Mouse (Mus musculus) macrophage (primary cell): ENCODE data around the gene Cnpy2. TPM values are rescaled to one million over a fixed set of nuclear protein-coding genes. Genes with fewer than 3 reads are reported as not detected.
A peak's percentile ranks its signal among the peaks of the same experiment; 100 is the strongest.
"Not testable (repeated sequence)": the region's sequence is repeated elsewhere in the genome, so short reads cannot be mapped to it uniquely, and the experiment has no call there.

Experiments
- H3K27ac ChIP-seq: fragments of 350-480 bp; formaldehyde crosslinking; 2 replicates; pipeline ENCODE4 v1.9.0; 2021
- H3K36me3 ChIP-seq: fragments of 350-480 bp; formaldehyde crosslinking; 2 replicates; pipeline ENCODE4 v1.9.0; 2021; ENCODE audit errors: inconsistent target
- H3K4me3 ChIP-seq: fragments of 350-480 bp; formaldehyde crosslinking; 2 replicates; pipeline ENCODE4 v1.9.0; 2021; ENCODE audit errors: inconsistent target
- H3K79me2 ChIP-seq: fragments of 350-480 bp; formaldehyde crosslinking; 2 replicates; pipeline ENCODE4 v1.9.0; 2021; ENCODE audit errors: inconsistent target
- WGBS: methylation state at CpG from one replicate; pipeline ENCODE4 v1.1.7; 2026; ENCODE audit warnings: inconsistent platforms; ENCODE audit not compliant: missing documents; 5-methylcytosine and 5-hydroxymethylcytosine counted together
- polyA plus RNA-seq: library from polyadenylated mRNA; stranded (reverse); fragments of 250-400 nt; gene quantifications from 3 replicates; pipeline ENCODE4 v1.2.4, GENCODE M21; 2018; ENCODE audit warnings: inconsistent platforms

Gene Cnpy2
- polyA plus RNA-seq, 1 experiment from 2014 or later, result 112 TPM

DNA sequence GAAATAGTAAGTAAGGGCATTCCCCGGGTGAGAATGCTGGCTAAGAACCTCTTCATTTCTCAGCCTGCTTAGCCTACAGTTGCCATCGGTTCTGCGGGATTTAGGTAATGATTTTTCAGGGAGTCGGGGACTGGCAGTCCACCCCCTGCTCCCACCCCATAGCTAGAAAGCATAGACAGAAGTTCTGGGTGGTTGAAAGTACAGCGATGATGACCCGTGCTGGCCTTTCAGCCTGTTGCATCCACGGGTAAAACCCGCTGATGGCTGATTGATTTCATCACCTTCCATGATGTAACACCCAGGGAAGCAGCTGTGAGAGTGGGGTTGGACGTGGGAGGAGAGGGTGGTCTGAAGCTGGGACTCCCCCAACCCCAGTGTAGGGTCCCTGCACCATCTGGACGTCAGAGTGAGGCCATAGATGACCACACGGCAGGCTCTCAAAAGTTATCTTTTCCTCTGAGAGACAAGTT, 23.5 kb upstream of the Cnpy2 start, which contains the start of gene Il23a:
Il23a (minus strand) TSS at position 51 of the 470 bp plus-strand sequence.
- Histone ChIP-seq H3K27ac (peak within 1 kb of the TSS; percentile 37; the same call in 1 of the 2 replicates), H3K79me2 (no peaks in the 10 kb centered on the region), H3K4me3 (no peak within 1 kb of the TSS), H3K36me3 (no peaks in the 10 kb centered on the region)
- 47% methylated on average over 11 of the region's 11 CpGs for WGBS

DNA sequence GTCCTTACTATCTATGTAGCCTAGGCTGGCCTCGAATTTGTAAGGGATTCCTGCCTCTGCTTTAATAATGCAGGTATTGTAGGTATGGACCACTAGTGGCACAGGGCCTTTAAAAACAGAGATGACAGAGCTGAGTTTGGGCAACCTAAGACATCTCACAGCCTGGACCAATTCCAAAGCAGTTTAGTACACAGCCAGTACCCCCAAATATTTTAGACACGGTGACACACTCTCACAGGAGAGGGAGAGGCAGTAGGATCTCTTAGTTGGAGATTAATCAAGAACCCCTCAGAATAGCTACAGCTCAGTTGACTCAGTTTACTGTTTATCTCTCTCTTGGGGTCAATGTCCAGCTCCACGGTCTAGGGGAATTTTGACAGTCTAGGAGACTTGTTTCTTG, 19.9 kb upstream of the Cnpy2 start:
- H3K79me2 ChIP-seq, result no peaks in the 10 kb centered on the region
- 25% methylated on average over 3 of the region's 3 CpGs for WGBS
- peak overlapping the region; percentile 87 for H3K4me3 ChIP-seq
- peak overlapping the region; percentile 94 for H3K27ac ChIP-seq
- no peaks in the 10 kb centered on the region for H3K36me3 ChIP-seq

DNA sequence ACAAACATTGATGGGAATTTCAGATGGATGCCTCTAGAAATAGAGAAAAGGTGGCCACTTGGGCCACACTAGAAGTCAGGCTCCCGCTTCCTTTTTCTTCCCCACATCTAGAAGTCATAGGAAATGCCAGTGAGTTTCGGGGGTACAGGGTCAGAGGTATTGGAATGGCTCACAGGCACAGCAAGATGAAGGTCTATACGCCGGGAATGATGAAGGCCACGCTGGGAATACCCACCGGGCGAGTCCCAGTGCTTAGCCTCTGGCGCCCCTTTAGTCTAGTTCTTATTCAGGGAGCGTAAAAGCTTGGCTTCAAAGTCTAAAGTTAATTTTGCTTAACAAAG, 19.5 kb upstream of the Cnpy2 start:
- Histone ChIP-seq H3K27ac (peak overlapping the region; percentile 94), H3K36me3 (no peaks in the 10 kb centered on the region), H3K79me2 (no peaks in the 10 kb centered on the region), H3K4me3 (peak overlapping the region; percentile 87)
- WGBS, result 0% methylated on average over 9 of the region's 9 CpGs

DNA sequence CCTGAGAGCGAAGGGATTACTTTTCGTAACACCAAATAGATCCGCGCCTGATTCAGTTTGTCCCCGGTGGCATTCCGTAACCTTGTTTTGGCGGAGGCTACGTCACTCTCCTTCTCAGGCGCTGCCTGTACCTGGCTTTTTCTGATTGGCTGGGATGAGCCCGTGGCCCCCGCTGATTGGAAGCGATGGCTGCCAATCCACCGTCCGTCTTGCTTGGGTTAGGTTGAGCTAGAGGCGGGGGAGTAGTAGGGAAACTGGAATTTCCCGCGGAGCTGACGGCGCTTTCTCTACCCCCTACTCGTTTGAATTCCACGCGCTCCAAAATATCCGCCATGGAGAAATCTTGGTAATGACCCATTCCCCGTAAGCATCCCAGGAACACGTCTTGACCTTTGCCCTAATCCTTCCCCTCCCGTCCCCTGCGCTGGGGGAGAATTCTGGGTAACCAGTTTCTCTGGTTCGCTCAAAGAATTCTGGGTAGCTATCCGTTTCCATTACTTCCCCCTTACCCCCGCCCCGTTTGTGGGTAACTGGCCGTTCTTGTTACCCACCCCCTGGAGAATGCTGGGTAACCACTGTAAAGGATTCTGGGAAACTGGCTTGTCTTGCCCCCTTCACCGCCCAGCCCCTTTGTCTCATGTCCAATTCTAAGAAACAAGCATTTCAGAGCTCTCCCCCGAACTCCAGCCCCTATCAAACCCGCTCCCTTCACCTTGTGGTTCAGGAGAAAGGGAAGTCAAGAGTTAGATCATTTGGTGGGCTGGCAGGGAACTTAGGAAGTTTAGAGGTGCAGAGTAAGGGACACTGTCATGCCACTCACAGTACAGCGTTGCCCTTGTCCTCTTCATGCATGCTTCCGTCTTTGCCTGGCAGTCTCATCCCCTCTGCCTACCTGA, 18.9 kb upstream of the Cnpy2 start, which contains the start of gene Pan2:
Pan2 (plus strand) TSS at position 210 of the 896 bp plus-strand sequence.
- Histone ChIP-seq H3K4me3 (peak within 1 kb of the TSS; percentile 87), H3K79me2 (no peaks in the 10 kb centered on the region), H3K36me3 (no peaks in the 10 kb centered on the region), H3K27ac (peak within 1 kb of the TSS; percentile 94)
- 2% methylated on average over 37 of the region's 37 CpGs for WGBS

DNA sequence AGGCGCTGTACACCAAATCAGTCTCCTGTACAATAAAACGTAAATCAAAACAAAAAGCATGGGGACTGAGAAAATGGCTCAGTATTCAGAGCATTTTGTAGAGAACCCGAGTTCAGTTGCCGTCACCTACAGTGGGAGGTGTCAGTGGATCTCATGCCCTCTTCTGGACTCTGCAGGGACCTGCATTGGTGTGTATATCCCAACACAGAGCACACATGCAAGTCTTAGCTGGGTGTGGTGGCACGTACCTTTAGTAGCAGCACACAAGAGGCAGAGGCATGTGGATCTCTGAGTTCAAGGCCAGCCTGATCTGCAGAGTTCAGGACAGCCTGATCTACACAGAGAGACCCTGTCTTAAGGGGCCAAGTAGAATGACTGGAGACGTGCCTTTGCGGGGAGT, 12.6 kb upstream of the Cnpy2 start:
- H3K79me2 ChIP-seq, result no peaks in the 10 kb centered on the region
- H3K36me3 ChIP-seq, result peaks cover 16% of the 10 kb centered on the region; the same call in 1 of the 2 replicates
- 89% methylated on average over 7 of the region's 7 CpGs for WGBS
- no peak overlapping the region for H3K4me3 ChIP-seq
- H3K27ac ChIP-seq, result no peak overlapping the region

DNA sequence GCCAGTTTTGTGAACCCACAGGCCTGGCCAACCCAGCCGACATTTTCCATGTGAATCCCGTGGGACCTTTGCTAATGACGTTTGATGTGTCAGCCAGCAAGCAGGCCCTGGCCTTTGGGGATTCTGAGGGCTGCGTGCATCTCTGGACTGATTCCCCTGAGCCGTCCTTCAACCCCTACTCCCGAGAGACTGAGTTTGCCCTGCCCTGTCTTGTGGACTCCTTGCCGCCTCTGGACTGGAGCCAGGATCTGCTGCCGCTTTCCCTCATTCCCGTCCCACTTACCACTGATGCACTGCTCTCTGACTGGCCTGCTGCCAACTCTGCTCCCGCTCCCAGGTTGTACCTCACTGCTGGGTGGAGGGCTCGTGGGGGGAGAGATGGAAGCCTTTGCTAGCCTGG, 12.1 kb upstream of the Cnpy2 start:
- no peaks in the 10 kb centered on the region for H3K79me2 ChIP-seq
- WGBS, result 93% methylated on average over 11 of the region's 11 CpGs
- H3K4me3 ChIP-seq, result no peak overlapping the region
- H3K27ac ChIP-seq, result no peak overlapping the region
- peaks cover 19% of the 10 kb centered on the region; the same call in 1 of the 2 replicates for H3K36me3 ChIP-seq

DNA sequence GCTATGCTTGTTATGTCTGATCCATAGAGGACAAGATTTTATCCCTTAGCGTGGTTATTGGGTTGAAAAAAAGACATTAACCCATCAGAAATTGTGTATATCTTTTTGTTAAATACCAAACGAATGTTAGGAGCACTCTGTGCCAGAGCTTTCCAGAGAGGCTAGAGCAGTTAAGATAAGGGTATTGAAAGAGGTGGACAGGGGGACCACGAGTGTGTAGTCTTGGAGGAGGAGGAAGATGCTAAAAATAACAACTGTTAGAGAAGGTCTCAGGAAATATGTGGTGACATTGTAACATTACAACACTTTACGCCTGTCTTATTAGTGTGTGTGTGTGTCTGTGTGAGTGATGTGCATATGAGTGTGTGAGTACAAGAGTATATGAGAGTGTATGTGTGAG, 11.4 kb upstream of the Cnpy2 start:
- Histone ChIP-seq H3K27ac (no peak overlapping the region), H3K36me3 (peaks cover 26% of the 10 kb centered on the region; the same call in 1 of the 2 replicates), H3K79me2 (no peaks in the 10 kb centered on the region), H3K4me3 (no peak overlapping the region)
- WGBS, result 52% methylated on average over 4 of the region's 4 CpGs

DNA sequence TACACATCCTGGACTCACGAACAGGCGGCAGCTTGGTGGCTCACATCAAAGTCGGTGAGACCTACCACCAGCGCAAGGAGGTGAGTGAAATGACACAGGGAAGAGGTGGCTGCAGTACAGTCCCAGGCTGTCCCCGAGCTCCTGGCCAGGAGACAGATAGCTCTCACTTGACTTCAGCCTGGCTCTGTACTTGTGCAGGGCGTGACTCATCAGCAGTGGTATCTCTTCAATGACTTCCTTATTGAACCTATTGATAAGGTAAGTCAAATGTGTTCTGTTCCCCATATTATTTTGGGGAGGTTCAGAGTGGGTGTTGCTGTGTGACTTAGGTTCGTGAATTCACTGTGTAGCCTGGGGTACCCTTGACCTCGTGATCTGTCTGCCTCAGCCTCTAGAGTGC, 6.7 kb upstream of the Cnpy2 start:
- 98% methylated on average over 8 of the region's 8 CpGs for WGBS
- H3K4me3 ChIP-seq, result no peak overlapping the region
- H3K27ac ChIP-seq, result no peak overlapping the region
- H3K79me2 ChIP-seq, result no peaks in the 10 kb centered on the region
- peaks cover 40% of the 10 kb centered on the region; the same call in 1 of the 2 replicates for H3K36me3 ChIP-seq

DNA sequence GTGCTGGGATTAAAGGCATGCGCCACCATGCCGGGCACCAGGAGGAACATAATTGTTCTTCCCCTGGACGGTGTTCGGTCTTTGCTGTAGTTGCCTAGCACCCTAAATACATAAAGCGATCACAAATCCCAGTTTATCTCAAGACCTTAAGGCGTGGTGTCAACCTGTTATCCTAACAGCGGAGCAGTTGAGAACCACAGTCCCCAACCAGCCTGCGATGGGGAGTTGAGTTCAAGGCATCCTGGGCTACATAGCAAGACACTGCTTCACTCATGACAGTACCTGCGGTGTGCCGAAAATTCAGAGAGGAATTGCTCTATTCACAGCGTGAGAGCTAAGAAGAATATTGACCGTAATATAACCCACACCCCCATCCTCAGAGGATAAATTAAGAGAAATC, 618 bp upstream of the Cnpy2 start:
- 62% methylated on average over 12 of the region's 12 CpGs for WGBS
- peaks cover 33% of the 10 kb centered on the region for H3K36me3 ChIP-seq
- H3K4me3 ChIP-seq, result peak overlapping the region; percentile 90

DNA sequence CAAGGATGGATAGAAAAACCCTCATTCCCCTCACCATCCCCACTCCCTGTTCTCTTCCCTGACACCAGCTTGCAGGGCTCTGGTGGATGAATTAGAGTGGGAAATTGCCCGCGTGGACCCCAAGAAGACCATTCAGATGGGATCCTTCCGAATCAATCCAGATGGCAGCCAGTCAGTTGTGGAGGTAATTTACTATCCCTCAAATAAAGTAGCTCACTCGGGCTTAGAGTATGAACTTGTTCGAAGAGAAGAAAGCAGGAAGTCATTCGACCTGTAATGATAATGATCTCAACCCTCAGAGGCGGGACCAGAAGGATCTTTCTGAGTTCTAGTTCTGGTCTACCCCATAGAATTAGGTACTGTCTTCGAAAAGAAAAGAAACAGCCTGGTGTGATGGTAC, 1.3 kb downstream of the Cnpy2 start:
- WGBS, result 39% methylated on average over 8 of the region's 8 CpGs
- H3K4me3 ChIP-seq, result peak overlapping the region; percentile 90
- H3K36me3 ChIP-seq, result peaks cover 34% of the 10 kb centered on the region
- peaks cover 19% of the 10 kb centered on the region; the same call in 1 of the 2 replicates for H3K79me2 ChIP-seq
- H3K27ac ChIP-seq, result peak overlapping the region; percentile 89

More for the DNA sequence above, 618 bp upstream of the Cnpy2 start:
- Histone ChIP-seq H3K79me2 (peaks cover 19% of the 10 kb centered on the region; the same call in 1 of the 2 replicates), H3K27ac (peak overlapping the region; percentile 89; the same call in 1 of the 2 replicates)

DNA sequence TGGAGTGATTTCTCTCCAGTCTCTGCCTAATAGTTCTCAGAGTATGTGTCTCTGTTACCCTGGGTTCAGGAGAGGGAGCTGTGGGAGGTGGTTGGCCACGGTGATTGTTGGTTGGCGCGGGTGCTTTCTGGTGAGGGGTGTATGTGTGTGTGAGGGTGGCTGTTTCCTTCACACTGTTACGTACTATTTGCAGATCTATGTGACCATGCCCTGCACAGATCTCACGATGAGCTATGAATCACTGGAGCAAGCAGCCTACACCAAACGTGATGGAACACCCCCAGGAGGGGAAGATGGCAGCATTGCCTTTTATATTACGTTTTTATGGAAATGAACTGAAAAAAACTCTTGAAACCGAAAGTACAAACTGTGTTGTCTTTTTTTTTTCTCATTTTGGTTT, 4.6 kb downstream of the Cnpy2 start:
- 90% methylated on average over 7 of the region's 8 CpGs for WGBS
- no peak overlapping the region for H3K27ac ChIP-seq
- H3K79me2 ChIP-seq, result peaks cover 19% of the 10 kb centered on the region; the same call in 1 of the 2 replicates
- H3K36me3 ChIP-seq, result peaks cover 23% of the 10 kb centered on the region
- H3K4me3 ChIP-seq, result no peak overlapping the region

DNA sequence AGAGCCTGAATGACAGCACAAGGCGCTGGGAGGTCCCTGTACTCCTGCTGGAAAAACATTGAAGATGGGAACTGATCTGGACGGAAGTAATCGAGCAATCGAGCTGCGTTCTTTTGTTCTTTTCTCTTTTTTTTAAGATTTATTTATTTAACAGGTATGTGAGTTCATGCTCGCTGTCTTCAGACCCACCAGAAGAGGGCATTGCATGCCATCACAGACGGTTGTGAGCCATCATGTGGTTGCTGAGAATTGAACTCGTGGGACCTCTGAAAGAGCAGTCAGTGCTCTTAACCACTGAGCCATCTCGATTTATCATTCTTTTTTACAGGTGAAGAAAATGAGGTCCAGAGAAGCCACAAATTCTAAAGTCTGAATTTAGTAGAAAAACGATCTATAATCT, 5.4 kb downstream of the Cnpy2 start:
- H3K79me2 ChIP-seq, result peaks cover 19% of the 10 kb centered on the region; the same call in 1 of the 2 replicates
- H3K4me3 ChIP-seq, result no peak overlapping the region
- H3K36me3 ChIP-seq, result peaks cover 23% of the 10 kb centered on the region
- no peak overlapping the region for H3K27ac ChIP-seq
- WGBS, result 85% methylated on average over 10 of the region's 10 CpGs

DNA sequence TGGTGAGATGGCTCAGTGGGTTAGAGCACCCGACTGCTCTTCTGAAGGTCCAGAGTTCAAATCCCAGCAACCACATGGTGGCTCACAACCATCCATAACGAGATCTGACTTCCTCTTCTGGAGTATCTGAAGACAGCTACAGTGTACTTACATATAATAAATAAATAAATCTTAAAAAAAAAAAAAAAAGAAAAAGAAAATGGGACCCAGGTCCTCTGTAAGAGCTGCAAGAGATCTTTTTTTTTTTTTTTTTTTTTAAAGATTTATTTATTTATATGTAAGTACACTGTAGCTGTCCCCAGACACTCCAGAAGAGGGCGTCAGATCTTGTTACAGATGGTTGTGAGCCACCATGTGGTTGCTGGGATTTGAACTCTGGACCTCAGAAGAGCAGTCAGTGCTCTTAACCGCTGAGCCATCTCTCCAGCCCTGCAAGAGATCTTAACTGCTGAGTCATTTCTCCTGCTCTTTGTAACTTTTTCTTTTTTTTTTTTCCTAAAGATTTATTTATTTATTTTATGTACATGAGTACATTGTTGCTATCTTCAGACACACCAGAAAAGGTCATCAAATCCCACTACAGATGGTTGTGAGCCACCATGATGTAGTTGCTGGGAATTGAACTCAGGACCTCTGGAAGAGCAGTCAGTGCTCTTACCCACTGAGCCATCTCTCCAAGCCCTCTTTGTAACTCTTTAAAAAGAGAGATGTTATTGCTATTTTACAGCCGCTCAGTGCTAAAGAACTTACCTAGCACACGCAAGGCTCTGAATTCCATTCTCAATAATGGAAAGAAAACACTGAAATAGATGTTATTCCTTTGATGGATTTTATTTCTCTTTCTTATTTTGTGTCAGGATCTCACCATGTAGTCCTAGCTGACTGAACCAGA, 10.3 kb downstream of the Cnpy2 start:
- H3K4me3 ChIP-seq, H3K27ac ChIP-seq, H3K79me2 ChIP-seq, H3K36me3 ChIP-seq: not testable (repeated sequence)
- 97% methylated on average over 4 of the region's 6 CpGs for WGBS

DNA sequence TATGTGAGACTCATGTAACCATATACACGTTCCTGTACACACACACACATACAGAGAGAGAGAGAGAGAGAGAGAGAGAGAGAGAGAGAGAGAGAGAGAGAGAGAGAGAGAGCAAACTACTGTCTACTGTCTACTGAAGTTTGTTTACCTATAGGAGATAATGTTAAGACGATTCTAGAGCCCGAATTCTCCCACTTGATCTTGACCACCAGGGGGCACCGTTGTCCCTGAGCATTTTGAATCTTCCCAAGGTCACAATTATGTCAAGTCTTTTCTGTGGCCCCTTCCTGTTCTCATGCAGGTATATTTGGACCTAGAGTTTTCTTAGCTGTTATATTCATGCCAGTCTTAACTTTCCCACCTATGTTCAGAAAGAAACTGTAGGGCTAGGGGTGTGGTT, 13.3 kb downstream of the Cnpy2 start:
- Histone ChIP-seq H3K27ac (no peak overlapping the region), H3K4me3 (no peak overlapping the region), H3K36me3 (no peaks in the 10 kb centered on the region), H3K79me2 (peaks cover 26% of the 10 kb centered on the region)
- 4% methylated on average over 4 of the region's 4 CpGs for WGBS
